Mouse (Mus musculus): ENCODE results near the gene Gucy2c.

- TF ChIP-seq FLI1 (IDR thresholded peaks at IDR 0.05; ENCODE audit: low read length) (no peak), GATA1 (IDR thresholded peaks at IDR 0.05; ENCODE audit: borderline replicate concordance, low read length) (no peak)
Observed at GRCm38 (mm10) chr6:136781377-136781986, at the start of gene Gucy2c.

Measured in megakaryocyte, embryonic 14.5 days (primary cell).